Comparison of ENCODE assay signal across 19 mouse cellular contexts in genomic region chr19:32237173-32237583, GRCm38 (mm10).
DNase-seq lines count a peak whose midpoint lies in the region; ATAC-seq and TF ChIP-seq lines count a peak whose summit lies in the region.
"Had no signal": no experiment of that assay in that cellular context is flagged by ENCODE, and none has a peak within 500 bp of the region (broad histone marks: within the 10 kb centered on the region; RNA-seq: fewer than 3 reads in every experiment).

No protein-coding gene starts in this region.

- no peak overlapping the region for H3K4me3 ChIP-seq in kidney, embryonic 15.5 days (replicated peaks)
- peak overlapping the region; percentile 63; the same call in 1 of the 2 replicates for H3K4me3 ChIP-seq in G1E (ENCODE audit: low read depth, low read length)
- no peak overlapping the region for H3K4me3 ChIP-seq in embryonic facial prominence, embryonic 10.5 days
- H3K4me3 ChIP-seq in liver, embryonic 13.5 days (replicated peaks), result peak overlapping the region; percentile 67
- H3K4me3 ChIP-seq in gastrocnemius, adult 2 months, result no peak overlapping the region
- H3K4me3 ChIP-seq: hindbrain, embryonic 10.5 days; left cerebral cortex, adult 2 months; limb, embryonic 12.5 days; neural tube, embryonic 13.5 days had no signal

- H3K4me1 ChIP-seq in kidney, embryonic 15.5 days, result peaks cover 30% of the 10 kb centered on the region
- peaks cover 82% of the 10 kb centered on the region for H3K4me1 ChIP-seq in G1E (ENCODE audit: insufficient read depth, low read depth, low read length)
- peaks cover 41% of the 10 kb centered on the region for H3K4me1 ChIP-seq in embryonic facial prominence, embryonic 10.5 days
- peaks cover 78% of the 10 kb centered on the region for H3K4me1 ChIP-seq in liver, embryonic 13.5 days (replicated peaks)

- DNase-seq in kidney, adult 18-20 months, result no peak
- no peak for DNase-seq in G1E (ENCODE audit: low spot score)
- no peak for DNase-seq in embryonic facial prominence, embryonic 10.5 days (ENCODE audit: low spot score)
- peak; percentile 62 for DNase-seq in liver, embryonic 13.5 days
- DNase-seq in urinary bladder, adult 18-20 months (ENCODE audit: low spot score in 2 of 2), result no peak
- DNase-seq in gastrocnemius, adult 2 months, result no peak
- no peak for DNase-seq in adrenal gland, postnatal 4 days (ENCODE audit: low spot score in 2 of 2)
- DNase-seq: cerebellum, adult 11-12 months; cerebellum, postnatal 25 days; thymus, adult 2 months had no signal

- H3K27me3 ChIP-seq in kidney, embryonic 15.5 days, result no peaks in the 10 kb centered on the region
- H3K27me3 ChIP-seq in G1E (ENCODE audit: insufficient read depth, low read length), result no peaks in the 10 kb centered on the region
- no peaks in the 10 kb centered on the region for H3K27me3 ChIP-seq in embryonic facial prominence, embryonic 10.5 days (replicated peaks; ENCODE audit: low read depth, poor library complexity, severe bottlenecking)
- H3K27me3 ChIP-seq in liver, embryonic 13.5 days, result no peaks in the 10 kb centered on the region
- H3K27me3 ChIP-seq: limb, embryonic 12.5 days; neural tube, embryonic 13.5 days; Patski had no signal

- H3K9ac ChIP-seq in kidney, embryonic 15.5 days, result no peak overlapping the region
- peak overlapping the region; percentile 86 for H3K9ac ChIP-seq in liver, embryonic 13.5 days
- H3K9ac ChIP-seq: limb, embryonic 12.5 days; neural tube, embryonic 13.5 days had no signal

- WGBS in kidney, embryonic 15.5 days, result 87% methylated on average over 3 of the region's 3 CpGs
- 95% methylated on average over 3 of the region's 3 CpGs for WGBS in embryonic facial prominence, embryonic 10.5 days
- WGBS in liver, embryonic 13.5 days (ENCODE audit: insufficient replicate concordance), result 22% methylated on average over 3 of the region's 3 CpGs

- H3K36me3 ChIP-seq in kidney, embryonic 15.5 days, result no peaks in the 10 kb centered on the region
- peaks cover 39% of the 10 kb centered on the region for H3K36me3 ChIP-seq in G1E (replicated peaks)
- no peaks in the 10 kb centered on the region for H3K36me3 ChIP-seq in embryonic facial prominence, embryonic 10.5 days (replicated peaks)
- H3K36me3 ChIP-seq in liver, embryonic 13.5 days, result peaks cover 6% of the 10 kb centered on the region; the same call in 1 of the 2 replicates
- H3K36me3 ChIP-seq: hindbrain, embryonic 10.5 days; limb, embryonic 12.5 days; neural tube, embryonic 13.5 days had no signal

- TF ChIP-seq CTCF in G1E (IDR thresholded peaks at IDR 0.05; ENCODE audit: low read depth, low read length), result no peak
- no peak for TF ChIP-seq CTCF in gastrocnemius, adult 2 months (IDR thresholded peaks at IDR 0.05)

- H3K27ac ChIP-seq in kidney, embryonic 15.5 days, result peak overlapping the region; percentile 28
- H3K27ac ChIP-seq in embryonic facial prominence, embryonic 10.5 days (replicated peaks), result peak overlapping the region; percentile 15
- peak overlapping the region; percentile 97 for H3K27ac ChIP-seq in liver, embryonic 13.5 days
- H3K27ac ChIP-seq in gastrocnemius, adult 2 months, result no peak overlapping the region
- H3K27ac ChIP-seq: hindbrain, embryonic 10.5 days; kidney, postnatal 0 days; left cerebral cortex, adult 2 months; limb, embryonic 12.5 days; neural tube, embryonic 13.5 days had no signal

- intact Hi-C loops in gastrocnemius, adult 2 months (cut with DNase I), result no loop called here

- 0 out of 2 replicates have a peak, but pooled peaks have one; percentile 31 for ATAC-seq in kidney, embryonic 15.5 days (replicated peaks; ENCODE audit: low FRiP score)
- ATAC-seq in G1E (ENCODE audit: extremely low read depth, insufficient number of reproducible peaks, low FRiP score, poor library complexity, severe bottlenecking), result no peak
- ATAC-seq in liver, embryonic 13.5 days (ENCODE audit: low read depth), result peak; percentile 75
- ATAC-seq: activated CD4-positive, CD25-positive, alpha-beta regulatory T cell, adult 4 months; forebrain, embryonic 16.5 days; Patski had no signal

- no peaks in the 10 kb centered on the region for H3K9me3 ChIP-seq in kidney, embryonic 15.5 days (replicated peaks)
- H3K9me3 ChIP-seq in G1E (replicated peaks), result no peaks in the 10 kb centered on the region
- H3K9me3 ChIP-seq in embryonic facial prominence, embryonic 10.5 days, result no peaks in the 10 kb centered on the region
- H3K9me3 ChIP-seq in liver, embryonic 13.5 days (replicated peaks), result no peaks in the 10 kb centered on the region
- H3K9me3 ChIP-seq: hindbrain, embryonic 10.5 days; limb, embryonic 12.5 days; neural tube, embryonic 13.5 days had no signal

- no peak overlapping the region for H3K4me2 ChIP-seq in kidney, embryonic 15.5 days
- H3K4me2 ChIP-seq in liver, embryonic 13.5 days, result peak overlapping the region; percentile 83
- H3K4me2 ChIP-seq: limb, embryonic 12.5 days; neural tube, embryonic 13.5 days had no signal

Comparison
In these comparisons a context has a peak if more than half of its experiments do, and no peak if none do; other contexts are left out.
1. H3K4me3 ChIP-seq: peak in G1E (single experiment) and liver, embryonic 13.5 days (single experiment); none in kidney, embryonic 15.5 days (single experiment), embryonic facial prominence, embryonic 10.5 days (single experiment) and gastrocnemius, adult 2 months (single experiment).